Mouse (Mus musculus): ENCODE measurements around the gene Susd3. TPM values are rescaled to one million over a fixed set of nuclear protein-coding genes. Genes with fewer than 3 reads are reported as not detected.

Gene Susd3
- total RNA-seq, 2 experiments from 2014 or later, result 0.62 to 1.1 TPM

GRCm38 (mm10) chr13:49247232-49247739 is 1.2 kb downstream of the Susd3 start:
- no peak for DNase-seq
- intact Hi-C loops (cut with DNase I), result no loop called here

- DNase-seq, result no peak
- intact Hi-C loops (cut with DNase I), result no loop called here
Measured at GRCm38 (mm10) chr13:49246626-49247025, 1.9 kb downstream of the Susd3 start.

- intact Hi-C loops (cut with DNase I), result no loop called here
- peak in 1 of 2 experiments; percentile 38 for DNase-seq
Measured at GRCm38 (mm10) chr13:49246011-49246410, 2.5 kb downstream of the Susd3 start.

GRCm38 (mm10) chr13:49245251-49245650 is 3.3 kb downstream of the Susd3 start:
- intact Hi-C loops (cut with DNase I), result no loop called here
- no peak for DNase-seq

GRCm38 (mm10) chr13:49243492-49243891 is 5.0 kb downstream of the Susd3 start:
- intact Hi-C loops (cut with DNase I), result no loop called here
- no peak for DNase-seq

GRCm38 (mm10) chr13:49242321-49243065 is 6.0 kb downstream of the Susd3 start:
- intact Hi-C loops (cut with DNase I), result no loop called here
- no peak for DNase-seq

- no peak for DNase-seq
- intact Hi-C loops (cut with DNase I), result loop anchor here (5.0 kb wide), 1 partner anchor 154 kb away; no protein-coding TSS in a partner anchor
Measured at GRCm38 (mm10) chr13:49238737-49239136, 9.8 kb downstream of the Susd3 start.

- no peak for DNase-seq
- intact Hi-C loops (cut with DNase I), result loop anchor here (5.0 kb wide), 1 partner anchor 155 kb away; no protein-coding TSS in a partner anchor
Measured at GRCm38 (mm10) chr13:49237617-49238016, 10.9 kb downstream of the Susd3 start.

GRCm38 (mm10) chr13:49234711-49235110 is 13.8 kb downstream of the Susd3 start:
- DNase-seq, result no peak
- intact Hi-C loops (cut with DNase I), result loop anchor here (5.0 kb wide), 1 partner anchor 158 kb away; no protein-coding TSS in a partner anchor

- DNase-seq, result no peak
- intact Hi-C loops (cut with DNase I), result no loop called here
Measured at GRCm38 (mm10) chr13:49233792-49234572, 14.5 kb downstream of the Susd3 start.

GRCm38 (mm10) chr13:49225633-49226032 is 22.9 kb downstream of the Susd3 start:
- DNase-seq, result no peak
- intact Hi-C loops (cut with DNase I), result no loop called here

GRCm38 (mm10) chr13:49225159-49225558 is 23.3 kb downstream of the Susd3 start:
- DNase-seq, result no peak
- intact Hi-C loops (cut with DNase I), result no loop called here

GRCm38 (mm10) chr13:49224729-49225128 is 23.8 kb downstream of the Susd3 start:
- no peak for DNase-seq
- intact Hi-C loops (cut with DNase I), result no loop called here

GRCm38 (mm10) chr13:49224314-49224713 is 24.2 kb downstream of the Susd3 start:
- DNase-seq, result no peak
- intact Hi-C loops (cut with DNase I), result no loop called here

- no peak for DNase-seq
- intact Hi-C loops (cut with DNase I), result no loop called here
Measured at GRCm38 (mm10) chr13:49220912-49221311, 27.6 kb downstream of the Susd3 start.

GRCm38 (mm10) chr13:49219367-49219766 is 29.1 kb downstream of the Susd3 start:
- intact Hi-C loops (cut with DNase I), result loop anchor here (10.0 kb wide), 1 partner anchor 165 kb away; no protein-coding TSS in a partner anchor
- DNase-seq, result no peak

- intact Hi-C loops (cut with DNase I), result loop anchor here (10.0 kb wide), 1 partner anchor 166 kb away; no protein-coding TSS in a partner anchor
- DNase-seq, result no peak
Measured at GRCm38 (mm10) chr13:49218651-49219050, 29.9 kb downstream of the Susd3 start.

GRCm38 (mm10) chr13:49216808-49217561 is 31.5 kb downstream of the Susd3 start:
- intact Hi-C loops (cut with DNase I), result loop anchor here (10.0 kb wide), 1 partner anchor 168 kb away; no protein-coding TSS in a partner anchor
- DNase-seq, result peak in 1 of 2 experiments; percentile 39

- no peak for DNase-seq
- intact Hi-C loops (cut with DNase I), result loop anchor here (10.0 kb wide), 1 partner anchor 169 kb away; no protein-coding TSS in a partner anchor
Measured at GRCm38 (mm10) chr13:49216220-49216552, 32.3 kb downstream of the Susd3 start.

- intact Hi-C loops (cut with DNase I), result loop anchor here (10.0 kb wide), 1 partner anchor 169 kb away; no protein-coding TSS in a partner anchor
- peak; percentile 98 for DNase-seq
Measured at GRCm38 (mm10) chr13:49215504-49216219, 32.8 kb downstream of the Susd3 start, which contains the start of gene Card19. Gene Card19 (minus strand): TSS chr13:49216037.

Data from heart, postnatal 10 days (tissue).